In the genomic region with DNA sequence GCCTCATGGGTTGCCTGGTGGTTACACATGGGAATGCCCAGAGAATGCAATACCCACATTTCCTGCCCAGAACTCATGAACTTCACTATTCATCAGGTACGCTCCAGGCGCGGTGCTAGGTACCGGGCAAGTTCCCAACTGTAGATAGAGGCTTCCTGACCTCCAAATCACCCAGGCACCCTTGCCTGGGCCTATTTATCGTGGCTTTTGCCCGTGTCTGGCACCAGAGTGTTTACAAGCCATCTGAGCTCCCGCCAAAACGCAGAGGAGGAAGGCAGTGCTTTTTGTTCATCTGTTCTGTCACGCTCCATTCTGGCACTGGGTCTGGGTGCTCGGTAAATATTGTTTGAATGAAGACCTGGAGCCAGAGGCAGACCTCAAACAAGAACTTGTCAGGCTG, we compare ENCODE assay signal across 27 mouse cellular contexts. TPM values are rescaled to one million over a fixed set of nuclear protein-coding genes. Genes with fewer than 3 reads are reported as not detected.
A peak's percentile ranks its signal among the peaks of the same experiment; 100 is the strongest.
DNase-seq lines count a peak whose midpoint lies in the region; ATAC-seq and TF ChIP-seq lines count a peak whose summit lies in the region.
"Had no signal": no experiment of that assay in that cellular context is flagged by ENCODE, and none has a peak within 500 bp of the region (broad histone marks: within the 10 kb centered on the region; RNA-seq: fewer than 3 reads in every experiment).

No protein-coding gene starts in this region.

- H3K79me2 ChIP-seq in liver, adult 2 months (ENCODE audit: control insufficient read depth, insufficient read depth, low read length), result no peaks in the 10 kb centered on the region

- no peak overlapping the region for H3K27ac ChIP-seq in liver, adult 2 months (replicated peaks; ENCODE audit: insufficient read depth, low read depth, low read length)
- H3K27ac ChIP-seq in liver, postnatal 0 days (ENCODE audit: low read depth), result no peak overlapping the region
- H3K27ac ChIP-seq in testis, adult 2 months (ENCODE audit: control insufficient read depth, insufficient read depth, low read depth, low read length), result no peak overlapping the region
- H3K27ac ChIP-seq: embryonic facial prominence, embryonic 15.5 days; forebrain, embryonic 10.5 days; gastrocnemius, adult 2 months; heart, embryonic 13.5 days; hindbrain, embryonic 15.5 days had no signal

- DNase-seq in cerebellum, postnatal 10 days, result peak; percentile 40 to 51
- DNase-seq in cerebellum, adult 9-10 months, result no peak
- DNase-seq in heart, adult 9 months (ENCODE audit: low spot score in 2 of 2), result peak; percentile 15 to 19
- no peak for DNase-seq in heart, postnatal 14 days
- DNase-seq in liver, adult 2 months (ENCODE audit: extremely low read depth, low read depth, low spot score), result peak; percentile 79
- DNase-seq in liver, postnatal 0 days, result no peak
- DNase-seq in testis, postnatal 14 days (ENCODE audit: low spot score), result no peak
- DNase-seq: adrenal gland, postnatal 14 days; cerebellum, adult 18-20 months; cerebellum, postnatal 14 days; embryo, embryonic 11 days; gastrocnemius, adult 2 months; gastrocnemius, postnatal 25 days had no signal

- no peak overlapping the region for H3K4me3 ChIP-seq in liver, adult 2 months (ENCODE audit: insufficient read depth, low read depth, low read length)
- no peak overlapping the region for H3K4me3 ChIP-seq in liver, postnatal 0 days (ENCODE audit: low read depth, low read length)
- peak overlapping the region; percentile 63 for H3K4me3 ChIP-seq in testis, adult 2 months (ENCODE audit: control insufficient read depth, low read depth, low read length)
- H3K4me3 ChIP-seq: embryonic facial prominence, embryonic 15.5 days; erythroblast, embryonic 14.5 days; forebrain, embryonic 10.5 days; gastrocnemius, adult 2 months; heart, embryonic 13.5 days; hindbrain, embryonic 15.5 days had no signal

- H3K27me3 ChIP-seq in liver, adult 2 months (ENCODE audit: control insufficient read depth, insufficient read depth, low read length), result no peaks in the 10 kb centered on the region
- no peaks in the 10 kb centered on the region for H3K27me3 ChIP-seq in liver, postnatal 0 days (ENCODE audit: insufficient read depth, low read length)
- no peaks in the 10 kb centered on the region for H3K27me3 ChIP-seq in testis, adult 2 months (ENCODE audit: control insufficient read depth, insufficient read depth, low read length)
- H3K27me3 ChIP-seq: embryonic facial prominence, embryonic 15.5 days; heart, embryonic 13.5 days; hindbrain, embryonic 15.5 days had no signal

- 19% methylated on average over 10 of the region's 10 CpGs for WGBS in liver, adult 2 months
- 73% methylated on average over 10 of the region's 10 CpGs for WGBS in liver, postnatal 0 days (ENCODE audit: insufficient replicate concordance)

- no peak overlapping the region for H3K4me2 ChIP-seq in liver, postnatal 0 days (ENCODE audit: low read depth, low read length)
- H3K4me2 ChIP-seq: embryonic facial prominence, embryonic 15.5 days; heart, embryonic 13.5 days; hindbrain, embryonic 15.5 days had no signal

- peaks cover 2% of the 10 kb centered on the region; the same call in 1 of the 2 replicates for H3K4me1 ChIP-seq in liver, adult 2 months (ENCODE audit: control insufficient read depth, insufficient read depth, low read length)
- H3K4me1 ChIP-seq in liver, postnatal 0 days (ENCODE audit: insufficient read depth), result no peaks in the 10 kb centered on the region
- H3K4me1 ChIP-seq in testis, adult 2 months (ENCODE audit: control insufficient read depth, insufficient read depth, low read length), result peaks cover 19% of the 10 kb centered on the region
- H3K4me1 ChIP-seq: embryonic facial prominence, embryonic 15.5 days; heart, embryonic 13.5 days; hindbrain, embryonic 15.5 days had no signal

- TF ChIP-seq POLR2A in liver, adult 2 months (IDR thresholded peaks at IDR 0.05; ENCODE audit: extremely low read depth, insufficient read depth, low read length), result no peak
- no peak for TF ChIP-seq POLR2A in testis, adult 2 months (IDR thresholded peaks at IDR 0.05; ENCODE audit: control insufficient read depth, low read depth, low read length)

- ATAC-seq in liver, postnatal 0 days, result no peak
- ATAC-seq: forebrain, embryonic 14.5 days; inflammation-experienced regulatory T-cells, adult 6 months had no signal

- H3K9me3 ChIP-seq in liver, postnatal 0 days (ENCODE audit: low read length), result no peaks in the 10 kb centered on the region
- H3K9me3 ChIP-seq: embryonic facial prominence, embryonic 15.5 days; forebrain, embryonic 10.5 days; heart, embryonic 13.5 days; hindbrain, embryonic 15.5 days had no signal

- H3K36me3 ChIP-seq in liver, adult 2 months (ENCODE audit: control insufficient read depth, insufficient read depth, low read length), result no peaks in the 10 kb centered on the region
- H3K36me3 ChIP-seq in liver, postnatal 0 days (replicated peaks; ENCODE audit: insufficient read depth, low read length), result no peaks in the 10 kb centered on the region
- no peaks in the 10 kb centered on the region for H3K36me3 ChIP-seq in testis, adult 2 months (ENCODE audit: control insufficient read depth, insufficient read depth, low read length)
- H3K36me3 ChIP-seq: embryonic facial prominence, embryonic 15.5 days; forebrain, embryonic 10.5 days; heart, embryonic 13.5 days; hindbrain, embryonic 15.5 days had no signal

- no peak for TF ChIP-seq EP300 in liver, postnatal 0 days (IDR thresholded peaks at IDR 0.05; ENCODE audit: low read depth)

- TF ChIP-seq CTCF in liver, adult 2 months (IDR thresholded peaks at IDR 0.05; ENCODE audit: low read depth, low read length), result no peak
- no peak for TF ChIP-seq CTCF in liver, postnatal 0 days (IDR thresholded peaks at IDR 0.05; ENCODE audit: low read depth)
- TF ChIP-seq CTCF in testis, adult 2 months (IDR thresholded peaks at IDR 0.05; ENCODE audit: control insufficient read depth, insufficient read depth, insufficient replicate concordance, low read depth, low read length), result no peak

- no peak overlapping the region for H3K9ac ChIP-seq in liver, adult 2 months (ENCODE audit: low read depth, low read length)
- no peak overlapping the region for H3K9ac ChIP-seq in liver, postnatal 0 days (replicated peaks)
- H3K9ac ChIP-seq: embryonic facial prominence, embryonic 15.5 days; heart, embryonic 13.5 days; hindbrain, embryonic 15.5 days had no signal

- intact Hi-C loops in heart, postnatal 14 days (cut with DNase I), result no loop called here

RNA-seq across cellular contexts. Expression of a gene that starts 0.8 kb away (rescaled TPM):
- under 1 TPM in 1 of 2 experiments, not detected in 1; 0.41 TPM for total RNA-seq in heart, postnatal 14 days (2021)
- total RNA-seq in liver, adult 2 months (2014; rRNA removed), result not detected in 2 replicates
- polyA plus RNA-seq in liver, adult 2 months (2012; rRNA removed), result 0.12 TPM in 1 of 2 replicates, not detected in the other
- polyA plus RNA-seq in liver, postnatal 0 days (2015; fragmentation: Nextera tagmentation; extraction: Ambion mirVana), result not detected in 2 replicates
- polyA plus RNA-seq in testis, adult 2 months (2012; rRNA removed), result 400 and 456 TPM in 2 replicates
- total RNA-seq: adrenal gland, postnatal 14 days; common myeloid progenitor, adult 5-6 weeks; gastrocnemius, adult 2 months; gastrocnemius, postnatal 25 days; granulocyte monocyte progenitor cell, adult 5-6 weeks; MEL had no signal
- polyA plus RNA-seq: C2C12; embryonic facial prominence, embryonic 11.5 days; erythroblast, embryonic 14.5 days; forebrain, embryonic 10.5 days; forebrain, embryonic 14.5 days; heart, embryonic 13.5 days; heart, postnatal 0 days; inflammation-experienced regulatory T-cells, adult 6 months had no signal

RNA-seq across cellular contexts. Expression of a gene that starts 22.8 kb away (rescaled TPM):
- 1,000 to 10,000 TPM; 2,254 to 2,272 TPM for total RNA-seq in heart, postnatal 14 days (2021)
- 323 and 384 TPM in 2 replicates for total RNA-seq in liver, adult 2 months (2014; rRNA removed)
- polyA plus RNA-seq in liver, adult 2 months (2012; rRNA removed), result 623 and 677 TPM in 2 replicates
- polyA plus RNA-seq in liver, postnatal 0 days (2015; fragmentation: Nextera tagmentation; extraction: Ambion mirVana), result 333 and 345 TPM in 2 replicates
- 432 and 464 TPM in 2 replicates for polyA plus RNA-seq in testis, adult 2 months (2012; rRNA removed)

RNA-seq across cellular contexts. Expression of a gene that starts 39.8 kb away (rescaled TPM):
- total RNA-seq in heart, postnatal 14 days (2021), result 1 to 10 TPM in 1 of 2 experiments, under 1 TPM in 1; 0.33 to 1.1 TPM
- 0.07 and 0.46 TPM in 2 replicates for total RNA-seq in liver, adult 2 months (2014; rRNA removed)
- 0.19 and 0.23 TPM in 2 replicates for polyA plus RNA-seq in liver, adult 2 months (2012; rRNA removed)
- 0.05 and 0.13 TPM in 2 replicates for polyA plus RNA-seq in liver, postnatal 0 days (2015; fragmentation: Nextera tagmentation; extraction: Ambion mirVana)
- polyA plus RNA-seq in testis, adult 2 months (2012; rRNA removed), result 3.4 and 4.9 TPM in 2 replicates

Comparison
In these comparisons a context has a peak if more than half of its experiments do, and no peak if none do; other contexts are left out.
1. DNase-seq: peak in cerebellum, postnatal 10 days (2 of 2), heart, adult 9 months (2 of 2) and liver, adult 2 months (single experiment); none in cerebellum, adult 9-10 months (single experiment), heart, postnatal 14 days (0 of 2), liver, postnatal 0 days (single experiment) and testis, postnatal 14 days (single experiment).
2. RNA of a gene that starts 0.8 kb away (polyA plus RNA-seq): 400 to 456 TPM in testis, adult 2 months; 0.12 TPM in liver, adult 2 months and not detected in liver, postnatal 0 days; every median in the first group is over 100 times any median in the second.